Comparison of ENCODE assay signal across 23 mouse cellular contexts in genomic region chr13:73575051-73575450, GRCm38 (mm10). TPM values are rescaled to one million over a fixed set of nuclear protein-coding genes. Genes with fewer than 3 reads are reported as not detected.
A peak's percentile ranks its signal among the peaks of the same experiment; 100 is the strongest.
DNase-seq lines count a peak whose midpoint lies in the region; ATAC-seq lines count a peak whose summit lies in the region.
"Had no signal": no experiment of that assay in that cellular context is flagged by ENCODE, and none has a peak within 500 bp of the region (broad histone marks: within the 10 kb centered on the region; RNA-seq: fewer than 3 reads in every experiment).

No protein-coding gene starts in this region.

- peak; percentile 9 for DNase-seq in adrenal gland, postnatal 10 days
- DNase-seq in adrenal gland, postnatal 25 days: no peak
- DNase-seq in R1 (ENCODE audit: low read depth, low spot score): peak; percentile 54
- DNase-seq in spleen, postnatal 4 days (ENCODE audit: low spot score in 2 of 2): no peak
- DNase-seq in gastrocnemius, postnatal 10 days: no peak
- no peak for DNase-seq in kidney, adult 8-10 months
- DNase-seq: adrenal gland, adult 8-10 months; B cell, adult 2 months; cerebellum, adult 11-12 months; cerebellum, adult 2 months; cerebellum, adult 9-10 months; cerebellum, postnatal 10 days; cerebellum, postnatal 25 days; forebrain, postnatal 0 days had no signal

- ATAC-seq in granulocyte monocyte progenitor cell, adult 5-6 weeks (replicated peaks; ENCODE audit: poor library complexity, severe bottlenecking): peak; percentile 40; the same call in 1 of the 2 replicates
- ATAC-seq: activated CD4-positive, CD25-positive, alpha-beta regulatory T cell, adult 4 months; CD4-positive, CD25-positive, alpha-beta regulatory T cell, adult 4 months; forebrain, embryonic 13.5 days; forebrain, embryonic 15.5 days; forebrain, postnatal 0 days; Patski had no signal

RNA-seq across cellular contexts. Expression of gene Clptm1l, which starts 28.8 kb away (rescaled TPM):
- 100 to 1,000 TPM; 110 to 111 TPM for total RNA-seq in adrenal gland, postnatal 10 days (2021)
- 151 and 160 TPM in 2 replicates for total RNA-seq in adrenal gland, postnatal 25 days (2021)
- total RNA-seq in granulocyte monocyte progenitor cell, adult 5-6 weeks (2014; fragmentation: Nextera tagmentation): 203 and 212 TPM in 2 replicates
- total RNA-seq in granulocyte monocyte progenitor cell, adult 5-6 weeks (2017): 80.6 and 81.1 TPM in 2 replicates
- 10 to 100 TPM; 56.7 to 58.7 TPM for total RNA-seq in gastrocnemius, postnatal 10 days (2021)

RNA-seq across cellular contexts. Expression of gene Slc6a3, which starts 38.5 kb away (rescaled TPM):
- total RNA-seq in adrenal gland, postnatal 10 days (2021): not detected
- 0.12 TPM in 1 of 2 replicates, not detected in the other for total RNA-seq in adrenal gland, postnatal 25 days (2021)
- not detected in 2 replicates for total RNA-seq in granulocyte monocyte progenitor cell, adult 5-6 weeks (2014; fragmentation: Nextera tagmentation)
- not detected in 2 replicates for total RNA-seq in granulocyte monocyte progenitor cell, adult 5-6 weeks (2017)
- not detected for total RNA-seq in gastrocnemius, postnatal 10 days (2021)
- total RNA-seq: adrenal gland, postnatal 36 days; CH12.LX; G1E had no signal

RNA-seq across cellular contexts. Expression of gene Tert, which starts 51.7 kb away (rescaled TPM):
- total RNA-seq in adrenal gland, postnatal 10 days (2021): 1 to 10 TPM; 3.2 to 7.8 TPM
- 9.4 and 10.6 TPM in 2 replicates for total RNA-seq in adrenal gland, postnatal 25 days (2021)
- total RNA-seq in granulocyte monocyte progenitor cell, adult 5-6 weeks (2014; fragmentation: Nextera tagmentation): 4.5 TPM in 1 of 2 replicates, not detected in the other
- total RNA-seq in granulocyte monocyte progenitor cell, adult 5-6 weeks (2017): 2.2 TPM in 1 of 2 replicates, not detected in the other
- total RNA-seq in gastrocnemius, postnatal 10 days (2021): under 1 TPM; 0.70 to 0.79 TPM

Comparison
In these comparisons a context has a peak if more than half of its experiments do, and no peak if none do; other contexts are left out.
1. DNase-seq: peak in adrenal gland, postnatal 10 days (single experiment) and R1 (single experiment); none in adrenal gland, postnatal 25 days (single experiment), spleen, postnatal 4 days (0 of 2), gastrocnemius, postnatal 10 days (single experiment) and kidney, adult 8-10 months (0 of 2).